Mouse (Mus musculus) forebrain, embryonic 12.5 days (tissue): ENCODE measurements around the gene Lrrc4b. TPM values are rescaled to one million over a fixed set of nuclear protein-coding genes. Genes with fewer than 3 reads are reported as not detected.
A peak's percentile ranks its signal among the peaks of the same experiment; 100 is the strongest.

ENCODE experiments used
- ATAC-seq: fragments of 200-750 bp; cut with Nextera tagmentation; 2 replicates; pipeline ENCODE4 v1.8.0; 2017; ENCODE audit warnings: moderate TSS enrichment; ENCODE audit not compliant: low FRiP score
- H3K27ac ChIP-seq: fragments of 300-500 bp; sonication (generic); 2 replicates; pipeline ENCODE4 v1.5.1; 2016; ENCODE audit warnings: mild to moderate bottlenecking
- H3K27me3 ChIP-seq: fragments of 300-500 bp; sonication (generic); 2 replicates; pipeline ENCODE4 v1.6.1; 2016; ENCODE audit warnings: mild to moderate bottlenecking
- H3K36me3 ChIP-seq: fragments of 300-500 bp; sonication (generic); replicated peaks from 2 replicates; pipeline ENCODE4 v1.6.1; 2016; ENCODE audit warnings: mild to moderate bottlenecking
- H3K4me1 ChIP-seq: fragments of 300-500 bp; sonication (generic); 2 replicates; pipeline ENCODE4 v1.6.1; 2016
- H3K4me2 ChIP-seq: fragments of 300-500 bp; sonication (generic); 2 replicates; pipeline ENCODE4 v1.6.1; 2016; ENCODE audit warnings: mild to moderate bottlenecking, moderate library complexity
- H3K4me3 ChIP-seq: fragments of 300-500 bp; sonication (generic); replicated peaks from 2 replicates; pipeline ENCODE4 v1.5.1; 2016; ENCODE audit warnings: mild to moderate bottlenecking
- H3K9ac ChIP-seq: fragments of 300-500 bp; sonication (generic); 2 replicates; pipeline ENCODE4 v1.6.1; 2016; ENCODE audit warnings: mild to moderate bottlenecking
- H3K9me3 ChIP-seq: fragments of 300-500 bp; sonication (generic); 2 replicates; pipeline ENCODE4 v1.6.1; 2016
- WGBS: fragments of 180-500 bp; shearing (Covaris S2); methylation state at CpG from one replicate; pipeline ENCODE4 v1.1.7; 2016; 5-methylcytosine and 5-hydroxymethylcytosine counted together
- polyA plus RNA-seq: library from polyadenylated mRNA; unstranded; fragments of >200 nt; fragmentation: Nextera tagmentation; extraction: Ambion mirVana; gene quantifications from 2 replicates; pipeline ENCODE4 v1.2.1, GENCODE M21; 2016

Gene Lrrc4b
- polyA plus RNA-seq, 1 experiment from 2014 or later = 12.0 TPM

DNA sequence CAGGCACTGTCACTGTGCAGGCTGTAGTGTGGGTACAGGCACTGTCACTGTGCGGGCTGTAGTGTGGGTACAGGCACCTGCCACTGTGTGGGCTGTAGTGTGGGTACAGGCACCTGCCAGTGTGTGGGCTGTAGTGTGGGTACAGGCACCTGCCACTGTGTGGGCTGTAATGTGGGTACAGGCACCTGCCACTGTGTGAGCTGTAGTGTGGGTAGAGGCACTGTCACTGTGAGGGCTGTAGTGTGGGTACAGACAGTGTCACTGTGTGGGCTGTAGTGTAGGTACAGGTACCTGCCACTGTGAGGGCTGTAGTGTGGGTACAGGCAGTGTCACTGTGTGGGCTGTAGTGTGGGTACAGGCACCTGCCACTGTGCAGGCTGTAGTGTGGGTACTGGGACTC is 55.3 kb downstream of the Lrrc4b start:
- ATAC-seq = no peak

DNA sequence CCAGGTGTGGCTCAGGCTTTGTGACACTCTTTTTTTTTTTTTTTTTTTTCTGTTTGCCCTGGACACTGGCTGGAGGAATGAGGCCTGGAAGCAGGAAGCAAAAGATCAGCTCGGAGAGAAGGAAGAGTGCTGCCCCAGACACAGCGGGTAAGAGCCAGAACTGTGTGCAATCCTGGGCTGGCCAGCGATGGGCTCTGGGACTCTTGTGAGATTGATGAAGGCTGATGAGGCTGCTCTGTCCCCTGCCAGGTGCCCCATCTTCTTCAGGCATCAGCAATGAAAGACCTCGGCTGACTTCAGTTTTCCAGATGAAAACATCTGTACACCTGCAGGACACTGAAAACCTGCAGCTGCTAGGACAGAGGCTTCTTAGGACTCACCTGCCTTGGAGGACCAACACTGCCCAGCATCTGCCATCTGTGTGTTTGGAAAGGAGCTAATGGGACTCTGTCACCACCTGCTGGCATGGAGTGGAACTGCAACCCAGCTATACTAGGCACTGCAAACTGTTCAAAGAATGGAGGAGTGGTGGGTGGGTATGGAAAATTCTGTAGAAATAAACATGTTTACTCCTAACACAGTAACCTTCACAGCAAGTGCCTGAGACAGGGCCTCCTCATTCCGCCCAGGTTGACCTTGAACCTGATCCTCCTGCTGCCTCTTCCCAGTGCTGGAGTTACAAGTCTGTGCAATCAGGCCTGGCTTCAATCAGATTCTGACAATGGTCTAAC is 56.2 kb downstream of the Lrrc4b start:
- no peaks in the 10 kb centered on the region for H3K4me1 ChIP-seq
- no peak overlapping the region for H3K4me3 ChIP-seq
- peaks cover 28% of the 10 kb centered on the region for H3K27me3 ChIP-seq
- no peak overlapping the region for H3K27ac ChIP-seq
- no peak overlapping the region for H3K9ac ChIP-seq
- peak; percentile 86 for ATAC-seq
- peaks cover 19% of the 10 kb centered on the region for H3K36me3 ChIP-seq
- WGBS = 37% methylated on average over 5 of the region's 5 CpGs
- H3K4me2 ChIP-seq = no peak overlapping the region
- no peaks in the 10 kb centered on the region for H3K9me3 ChIP-seq

More for the DNA sequence above, 55.3 kb downstream of the Lrrc4b start:
- Histone ChIP-seq H3K4me3 (no peak overlapping the region), H3K36me3 (peaks cover 13% of the 10 kb centered on the region), H3K4me2 (no peak overlapping the region), H3K9ac (no peak overlapping the region), H3K27ac (no peak overlapping the region), H3K27me3 (peaks cover 37% of the 10 kb centered on the region), H3K4me1 (no peaks in the 10 kb centered on the region), H3K9me3 (no peaks in the 10 kb centered on the region)
- WGBS = 93% methylated on average over 1 of the region's 1 CpGs

DNA sequence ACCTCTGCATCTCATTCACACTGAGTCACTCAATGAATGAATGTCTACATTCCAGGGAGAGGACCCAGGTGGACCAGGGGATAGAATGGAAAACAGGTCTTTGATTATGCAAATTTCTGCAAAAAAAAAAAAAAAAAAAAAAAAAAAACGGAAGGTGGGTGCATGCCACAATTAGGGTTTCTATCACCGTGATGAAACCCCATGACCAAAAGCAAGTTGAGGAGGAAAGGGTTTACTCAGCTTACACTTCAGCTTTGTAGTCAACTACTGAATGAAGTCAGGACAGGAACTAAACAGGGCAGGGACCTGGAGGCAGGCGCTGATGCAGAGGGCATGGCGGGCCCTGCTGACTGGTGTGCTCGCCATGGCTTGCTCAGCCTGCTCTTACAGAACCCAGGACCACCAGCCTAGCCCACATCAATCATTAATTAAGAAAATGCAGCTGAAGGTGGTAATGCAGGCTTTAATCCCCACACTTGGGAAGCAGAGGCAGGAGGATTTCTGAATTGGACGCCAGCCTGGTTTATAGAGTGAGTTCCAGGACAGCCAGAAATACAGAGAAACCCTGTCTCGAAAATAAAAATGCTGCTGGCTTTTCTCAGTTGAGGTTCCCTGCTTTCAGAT is 56.9 kb downstream of the Lrrc4b start:
- ATAC-seq = no peak
- WGBS = 83% methylated on average over 7 of the region's 7 CpGs

DNA sequence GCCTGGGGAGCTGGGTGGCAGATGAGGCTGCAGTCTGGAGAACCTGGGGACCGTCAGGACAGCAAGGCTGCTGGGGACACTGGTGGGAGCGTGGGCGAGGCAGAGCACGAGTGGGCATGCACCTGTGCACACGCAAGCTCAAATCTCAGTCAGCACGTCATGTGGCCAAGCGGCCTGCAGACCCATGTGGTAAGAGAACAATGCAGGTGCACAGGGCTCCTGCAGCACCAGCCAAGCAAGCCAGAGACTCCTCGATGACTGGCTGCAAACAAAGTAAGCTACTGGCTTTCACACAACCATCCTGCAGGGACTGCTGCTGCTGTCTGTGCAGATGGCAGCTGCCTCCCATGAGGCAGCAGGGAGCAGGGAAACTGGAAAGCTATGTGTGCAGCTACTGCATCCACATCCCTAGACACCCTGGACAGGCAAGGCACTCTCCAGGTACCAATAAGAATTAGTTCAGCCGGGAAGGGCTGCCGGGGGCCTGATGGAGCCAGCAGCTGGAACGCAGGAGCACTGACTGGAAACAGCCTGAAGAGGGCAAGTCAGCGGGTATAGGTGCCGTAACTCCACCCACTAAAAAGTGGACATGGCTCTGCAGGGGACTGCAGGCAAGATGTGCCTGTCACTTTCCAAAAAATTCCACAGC is 58.2 kb downstream of the Lrrc4b start:
- ATAC-seq = no peak
- peaks cover 11% of the 10 kb centered on the region for H3K27me3 ChIP-seq
- H3K4me3 ChIP-seq = no peak overlapping the region
- H3K36me3 ChIP-seq = peaks cover 39% of the 10 kb centered on the region
- 69% methylated on average over 13 of the region's 13 CpGs for WGBS
- no peaks in the 10 kb centered on the region for H3K9me3 ChIP-seq
- no peaks in the 10 kb centered on the region for H3K4me1 ChIP-seq
- H3K27ac ChIP-seq = 0 out of 2 replicates have a peak overlapping the region, but pooled peaks have one; percentile 6
- peak overlapping the region; percentile 25; the same call in 1 of the 2 replicates for H3K9ac ChIP-seq
- no peak overlapping the region for H3K4me2 ChIP-seq

More for the DNA sequence above, 56.9 kb downstream of the Lrrc4b start:
- Histone ChIP-seq H3K4me1 (no peaks in the 10 kb centered on the region), H3K9ac (no peak overlapping the region), H3K36me3 (peaks cover 26% of the 10 kb centered on the region), H3K27me3 (peaks cover 22% of the 10 kb centered on the region), H3K4me3 (no peak overlapping the region), H3K4me2 (no peak overlapping the region), H3K27ac (no peak overlapping the region), H3K9me3 (no peaks in the 10 kb centered on the region)

DNA sequence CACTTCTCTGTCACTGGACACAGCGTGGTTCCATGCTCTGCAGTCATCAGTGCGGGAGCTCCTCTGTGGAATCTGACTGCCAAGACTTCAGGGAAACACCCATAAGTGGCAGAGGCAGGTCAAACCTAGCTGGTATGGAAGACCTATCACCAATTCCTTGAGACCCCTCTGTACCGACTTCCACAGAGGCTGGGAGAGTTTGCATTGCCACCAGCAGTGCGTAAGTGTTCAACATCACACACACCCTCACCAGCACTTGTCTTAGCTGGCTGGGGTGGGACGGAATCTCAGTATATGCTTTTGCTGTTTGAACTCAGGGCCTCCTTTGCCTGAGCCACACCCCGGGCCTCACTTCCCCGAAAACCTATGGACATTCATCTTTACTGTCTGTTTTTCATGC is 59.1 kb downstream of the Lrrc4b start:
- ATAC-seq = no peak
- Histone ChIP-seq H3K4me1 (no peaks in the 10 kb centered on the region), H3K9ac (no peak overlapping the region), H3K27ac (no peak overlapping the region), H3K36me3 (peaks cover 48% of the 10 kb centered on the region), H3K4me2 (no peak overlapping the region), H3K9me3 (no peaks in the 10 kb centered on the region), H3K4me3 (no peak overlapping the region), H3K27me3 (peaks cover 3% of the 10 kb centered on the region)
- WGBS = 88% methylated on average over 7 of the region's 7 CpGs

DNA sequence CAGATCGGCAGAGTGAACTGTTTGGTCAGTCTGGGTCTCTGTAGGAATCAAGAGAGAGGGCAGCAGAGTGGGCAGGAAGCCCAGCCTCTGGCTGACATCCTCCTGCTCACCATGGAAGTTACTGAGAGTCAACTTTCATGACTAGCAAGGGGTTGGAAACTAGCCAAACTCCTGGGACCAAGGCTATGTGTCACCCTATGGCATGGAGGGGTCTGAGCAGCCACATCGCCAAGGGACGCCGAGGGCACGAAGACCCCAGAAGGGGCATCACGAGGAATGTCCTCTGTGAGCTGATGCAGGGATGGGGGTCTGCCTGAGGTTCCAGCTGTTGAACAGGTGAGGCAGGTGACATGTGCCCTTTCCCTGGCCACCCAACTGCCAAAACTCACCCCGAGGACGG is 59.7 kb downstream of the Lrrc4b start:
- Histone ChIP-seq H3K27ac (no peak overlapping the region), H3K9ac (no peak overlapping the region), H3K9me3 (no peaks in the 10 kb centered on the region), H3K4me2 (no peak overlapping the region), H3K36me3 (peaks cover 51% of the 10 kb centered on the region), H3K4me3 (no peak overlapping the region), H3K4me1 (no peaks in the 10 kb centered on the region), H3K27me3 (no peaks in the 10 kb centered on the region)
- no peak for ATAC-seq
- WGBS = 97% methylated on average over 8 of the region's 8 CpGs

DNA sequence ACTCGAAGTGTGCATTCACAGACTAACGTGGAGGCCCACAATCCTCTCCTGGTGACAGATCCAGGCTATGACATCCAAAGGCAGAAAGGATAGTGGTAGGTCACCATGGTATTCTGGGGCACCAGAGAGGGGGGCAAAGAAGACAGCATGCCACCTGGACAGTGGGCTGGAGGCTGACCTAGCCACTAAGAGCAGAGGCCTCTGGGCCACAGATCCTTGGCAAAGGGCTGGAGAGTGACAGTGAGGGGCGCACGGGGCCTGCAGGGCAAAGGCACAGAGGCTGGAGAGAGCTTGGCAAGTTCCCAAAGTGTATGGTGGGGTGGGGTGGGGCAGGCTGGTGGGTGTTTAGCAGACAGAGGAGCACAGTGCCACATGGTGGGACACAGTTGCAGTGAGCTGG is 61.5 kb downstream of the Lrrc4b start:
- Histone ChIP-seq H3K4me3 (no peak overlapping the region), H3K36me3 (peaks cover 57% of the 10 kb centered on the region), H3K27ac (no peak overlapping the region), H3K9me3 (no peaks in the 10 kb centered on the region), H3K4me2 (no peak overlapping the region), H3K27me3 (no peaks in the 10 kb centered on the region), H3K4me1 (peaks cover 8% of the 10 kb centered on the region), H3K9ac (no peak overlapping the region)
- WGBS = 91% methylated on average over 4 of the region's 4 CpGs
- ATAC-seq = no peak

DNA sequence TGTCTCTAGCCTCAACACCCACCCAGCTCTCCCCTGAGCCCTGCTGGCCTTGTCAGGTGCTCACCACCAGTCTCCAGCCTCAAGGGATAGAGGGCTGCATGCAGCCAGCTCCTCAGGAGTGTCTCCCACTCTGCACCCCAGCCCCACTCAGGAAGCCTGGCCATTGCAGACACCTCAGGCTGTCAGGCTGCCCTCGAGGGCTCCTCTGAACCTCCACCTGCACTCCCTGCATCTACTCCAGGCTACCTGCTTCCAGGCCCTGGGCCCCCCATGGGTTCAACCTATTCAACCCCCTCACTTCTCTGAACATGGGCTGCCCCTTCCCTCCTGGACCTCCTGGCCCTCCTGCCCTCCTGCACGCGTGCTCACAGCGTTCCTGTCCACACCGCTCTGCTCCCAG is 62.6 kb downstream of the Lrrc4b start:
- Histone ChIP-seq H3K4me3 (no peak overlapping the region), H3K4me2 (no peak overlapping the region), H3K27me3 (no peaks in the 10 kb centered on the region), H3K27ac (no peak overlapping the region), H3K9me3 (no peaks in the 10 kb centered on the region), H3K36me3 (peaks cover 57% of the 10 kb centered on the region), H3K9ac (no peak overlapping the region), H3K4me1 (peaks cover 14% of the 10 kb centered on the region)
- 95% methylated on average over 5 of the region's 5 CpGs for WGBS
- no peak for ATAC-seq

DNA sequence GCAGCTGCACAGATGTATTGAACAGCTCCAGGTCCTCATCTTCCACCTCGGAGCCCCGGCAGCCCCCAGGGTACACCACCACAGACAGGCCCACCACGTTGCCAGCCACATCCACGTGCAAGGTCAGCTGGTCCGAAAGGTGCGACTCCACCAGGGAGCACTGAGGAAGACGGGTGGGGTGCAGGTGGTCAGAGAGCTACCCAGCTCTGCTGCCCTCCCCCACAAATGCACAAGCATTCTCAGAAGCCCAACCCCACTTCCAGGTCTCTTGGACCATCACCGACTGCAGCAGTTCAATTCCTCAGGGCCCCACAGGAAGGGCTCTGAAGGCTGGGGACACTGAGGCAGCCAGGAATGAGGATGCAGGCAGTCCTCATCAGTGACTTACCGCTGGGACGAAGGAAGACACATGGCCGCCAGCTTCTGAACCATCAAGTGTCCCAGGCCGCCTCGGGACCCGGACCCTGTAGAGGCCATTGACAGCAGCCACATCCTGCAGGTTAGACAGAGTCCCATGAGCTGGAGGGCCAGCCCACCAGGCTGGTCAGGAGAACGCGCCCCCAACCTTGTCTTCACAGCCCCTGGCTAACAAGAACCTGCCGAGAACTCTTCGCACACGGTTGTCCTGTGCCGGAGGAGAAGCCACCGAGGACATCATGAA is 63.5 kb downstream of the Lrrc4b start:
- Histone ChIP-seq H3K4me3 (no peak overlapping the region), H3K36me3 (peaks cover 57% of the 10 kb centered on the region), H3K9me3 (no peaks in the 10 kb centered on the region), H3K27me3 (no peaks in the 10 kb centered on the region), H3K9ac (no peak overlapping the region), H3K4me2 (no peak overlapping the region), H3K4me1 (peaks cover 20% of the 10 kb centered on the region), H3K27ac (no peak overlapping the region)
- no peak for ATAC-seq
- 93% methylated on average over 21 of the region's 21 CpGs for WGBS

DNA sequence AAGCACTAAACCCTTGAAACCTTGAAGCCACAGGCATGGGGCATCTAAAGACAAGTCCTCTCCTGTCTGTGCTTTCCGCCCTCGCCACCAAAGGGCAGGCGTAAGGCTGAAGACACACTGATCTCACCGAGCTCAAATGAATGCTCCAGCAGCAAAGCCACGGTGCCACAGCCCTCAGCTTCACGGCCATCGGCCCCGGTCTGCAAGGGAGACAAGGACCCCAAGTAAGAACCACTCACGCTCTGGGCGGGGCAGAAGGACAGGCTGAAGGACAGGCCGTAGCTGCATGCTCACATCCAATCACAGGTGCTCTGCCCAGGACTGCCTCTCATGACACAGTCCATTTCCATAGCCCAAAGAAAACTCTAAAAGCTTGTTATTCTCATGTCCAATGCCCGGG is 65.9 kb downstream of the Lrrc4b start:
- 0 out of 2 replicates have a peak overlapping the region, but pooled peaks have one; percentile 74 for H3K4me3 ChIP-seq

DNA sequence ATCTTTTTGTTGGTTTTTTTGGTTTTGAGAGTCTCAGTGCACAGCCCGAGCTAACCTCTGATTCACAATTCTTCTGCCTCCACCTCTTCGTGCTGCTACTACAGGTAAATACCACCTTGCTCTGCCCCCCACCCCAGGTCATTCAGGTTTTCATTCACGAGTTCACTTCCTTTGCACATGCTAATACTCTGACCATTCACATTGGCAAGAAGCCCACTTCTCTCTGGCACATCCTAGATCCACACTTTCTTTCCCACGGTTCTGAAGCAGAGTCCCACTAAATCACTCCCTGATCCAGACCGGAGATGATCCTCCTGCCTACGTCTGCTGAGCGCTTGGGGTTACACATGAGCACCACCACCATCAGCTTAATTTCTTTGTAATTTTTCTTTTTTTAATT is 66.3 kb downstream of the Lrrc4b start:
- Histone ChIP-seq H3K4me2 (peak overlapping the region; percentile 87), H3K36me3 (peaks cover 44% of the 10 kb centered on the region), H3K27ac (no peak overlapping the region), H3K9me3 (no peaks in the 10 kb centered on the region), H3K4me1 (peaks cover 26% of the 10 kb centered on the region), H3K4me3 (peak overlapping the region; percentile 74), H3K9ac (peak overlapping the region; percentile 81; the same call in 1 of the 2 replicates), H3K27me3 (peaks cover 11% of the 10 kb centered on the region; the same call in 1 of the 2 replicates)
- ATAC-seq = no peak
- 87% methylated on average over 7 of the region's 7 CpGs for WGBS

More for the DNA sequence above, 65.9 kb downstream of the Lrrc4b start:
- Histone ChIP-seq H3K27ac (no peak overlapping the region), H3K9me3 (no peaks in the 10 kb centered on the region), H3K36me3 (peaks cover 48% of the 10 kb centered on the region), H3K4me1 (peaks cover 26% of the 10 kb centered on the region), H3K4me2 (peak overlapping the region; percentile 87), H3K27me3 (peaks cover 7% of the 10 kb centered on the region; the same call in 1 of the 2 replicates), H3K9ac (no peak overlapping the region)
- ATAC-seq = no peak
- WGBS = 92% methylated on average over 12 of the region's 12 CpGs
